Mouse (Mus musculus) embryo, embryonic 10 days (tissue): ENCODE measurements around the gene Heatr5a.
A peak's percentile ranks its signal among the peaks of the same experiment; 100 is the strongest.

Experiments
- DNase-seq: peaks from one replicate; pipeline ENCODE4 v3.0.0-alpha.2; 2015; ENCODE audit warnings: low spot score

The Heatr5a gene

GRCm38 (mm10) chr12:51971070-51971664, at the start of gene Heatr5a:
Gene Heatr5a, minus strand, starts transcription at chr12:51971321.
- peak; percentile 95 for DNase-seq

GRCm38 (mm10) chr12:52014494-52015029, 43.4 kb upstream of the Heatr5a start:
- no peak for DNase-seq

- no peak for DNase-seq
Observed at GRCm38 (mm10) chr12:52014044-52014443, 42.9 kb upstream of the Heatr5a start.

- DNase-seq: peak; percentile 58
Observed at GRCm38 (mm10) chr12:52013274-52013673, 42.2 kb upstream of the Heatr5a start.

DNA sequence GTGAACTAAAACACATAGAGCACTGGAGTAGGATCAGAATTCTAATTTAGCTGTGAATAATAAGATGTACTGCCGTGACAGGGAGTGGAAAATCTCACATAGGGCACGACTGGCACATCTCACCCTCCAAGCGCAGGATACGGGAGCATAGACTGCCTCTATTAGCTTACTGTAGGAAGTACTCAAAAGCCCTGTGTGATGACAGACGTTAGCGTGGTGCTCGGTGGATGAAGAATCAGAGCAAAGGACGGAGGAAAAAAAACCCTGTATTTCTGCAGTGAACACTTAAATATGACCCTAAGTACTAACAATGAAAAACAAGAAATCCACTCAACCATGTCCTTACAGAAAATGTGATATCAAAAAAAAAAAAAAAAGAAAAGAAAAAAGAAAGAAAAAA, 41.0 kb upstream of the Heatr5a start:
- DNase-seq: no peak

GRCm38 (mm10) chr12:52010630-52010961, 39.5 kb upstream of the Heatr5a start:
- peak; percentile 74 for DNase-seq

DNA sequence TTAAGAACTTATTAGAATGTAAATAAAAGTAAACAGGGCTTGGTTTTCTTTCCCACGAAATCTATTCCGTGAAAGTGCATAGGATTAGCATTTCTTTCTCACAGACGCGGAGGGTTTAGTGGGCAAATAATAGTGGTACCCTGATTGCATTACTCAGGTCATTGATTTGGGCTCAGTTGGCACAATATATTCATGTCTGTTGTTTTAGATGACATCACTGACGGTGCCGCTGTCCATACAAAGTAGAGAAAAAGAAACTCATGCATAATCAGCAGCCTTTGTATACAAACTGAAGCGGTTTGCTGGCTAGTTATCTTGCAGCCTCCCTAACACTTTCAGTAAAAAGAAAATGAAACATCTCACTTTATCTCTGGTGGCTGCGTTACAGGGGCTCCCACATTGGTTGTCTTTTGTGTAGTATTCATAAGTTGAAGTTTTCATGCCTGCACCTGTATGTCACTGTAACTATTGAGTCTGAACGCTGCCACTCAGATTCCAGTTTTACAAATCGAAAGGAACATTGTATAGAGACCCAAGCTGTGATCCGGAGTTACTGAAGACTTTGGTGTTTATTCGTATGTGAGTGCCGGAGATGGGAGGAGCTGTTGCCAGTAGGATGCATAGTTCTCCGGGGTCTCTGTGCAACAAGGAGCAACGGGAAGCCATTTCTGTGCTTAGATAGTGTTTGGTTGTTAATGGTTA, 39.0 kb upstream of the Heatr5a start:
- no peak for DNase-seq

DNA sequence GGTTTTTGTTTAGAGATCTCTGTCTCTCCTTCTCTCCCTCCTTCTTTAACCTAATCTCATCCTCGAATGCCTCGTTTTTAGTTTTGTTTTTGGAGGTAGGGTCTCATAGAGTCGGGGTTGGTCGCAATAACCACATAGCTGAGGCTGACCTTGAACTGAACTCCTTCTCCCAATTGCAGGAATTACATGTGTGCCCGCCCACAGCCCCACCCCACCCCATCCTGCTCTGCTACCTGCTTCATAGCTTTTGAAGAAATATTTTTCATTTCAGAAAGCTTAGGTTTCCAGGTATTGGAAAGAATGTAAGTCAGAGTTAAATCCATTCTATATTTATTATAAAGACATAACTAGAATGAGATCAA, 35.5 kb upstream of the Heatr5a start:
- DNase-seq: no peak

DNA sequence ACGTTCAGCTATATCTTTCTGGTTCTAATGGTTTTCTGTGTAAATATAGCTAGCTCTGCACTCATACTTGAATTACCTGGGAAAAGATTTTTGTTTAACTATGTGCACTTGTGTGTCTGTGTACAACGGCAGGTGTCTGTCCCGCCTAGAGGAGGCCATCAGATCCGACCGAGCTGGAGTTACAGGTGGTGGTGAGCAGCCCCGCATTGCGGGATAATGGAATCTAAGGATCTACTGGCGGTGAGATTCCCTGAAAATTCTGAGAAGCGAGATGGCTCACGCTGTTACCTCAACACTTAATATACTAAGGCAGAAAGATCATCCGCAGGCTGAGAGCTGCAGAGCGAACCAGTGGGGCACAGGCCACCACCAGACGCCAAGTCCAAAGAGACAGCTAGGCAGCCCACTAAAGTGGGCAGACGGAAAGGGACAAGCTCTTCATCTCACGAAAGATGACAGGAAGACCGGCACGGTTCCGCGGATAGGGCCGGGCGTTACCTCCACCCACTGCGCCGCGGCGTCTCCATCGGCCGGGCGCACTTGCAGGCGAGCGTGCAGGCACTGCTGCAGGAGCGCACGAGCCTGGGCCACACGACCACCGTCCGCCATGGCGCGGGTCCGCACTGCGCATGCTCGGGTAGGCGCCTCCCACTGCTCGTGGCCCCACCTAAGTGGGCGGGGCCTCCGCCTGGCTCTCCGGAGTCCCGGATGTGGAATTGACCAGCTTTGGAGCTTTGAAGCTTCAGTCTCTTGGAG, 34.9 kb upstream of the Heatr5a start, which contains the start of gene Dtd2:
Gene Dtd2, minus strand, starts transcription at position 625 of the 756 bp plus-strand sequence.
- peak; percentile 95 for DNase-seq

DNA sequence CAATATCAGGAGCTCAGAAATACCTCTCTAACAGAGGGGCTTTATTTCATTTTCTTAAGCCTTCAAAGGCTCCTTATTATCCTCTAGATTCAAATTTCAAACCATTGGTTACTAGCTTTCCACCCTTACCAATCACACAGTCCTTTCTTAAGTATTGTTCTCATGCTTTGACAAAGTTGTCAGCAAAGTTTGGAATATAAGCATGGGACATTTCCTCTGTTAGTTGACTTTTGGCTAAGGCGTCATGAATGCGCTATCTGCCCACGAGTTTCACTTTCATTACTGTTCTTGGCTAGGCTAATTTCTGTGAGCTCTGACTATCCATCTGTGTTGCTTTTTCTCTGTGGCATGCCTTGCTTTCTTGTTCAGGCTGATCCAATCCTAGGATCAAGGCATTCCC, 31.6 kb upstream of the Heatr5a start:
- DNase-seq: no peak

- DNase-seq: peak; percentile 82
Observed at GRCm38 (mm10) chr12:52001544-52001943, 30.4 kb upstream of the Heatr5a start.

GRCm38 (mm10) chr12:51998366-51998932, 27.3 kb upstream of the Heatr5a start:
- no peak for DNase-seq

GRCm38 (mm10) chr12:51995738-51996536, 24.8 kb upstream of the Heatr5a start:
- no peak for DNase-seq

- DNase-seq: no peak
Observed at GRCm38 (mm10) chr12:51990629-51991028, 19.5 kb upstream of the Heatr5a start.

DNA sequence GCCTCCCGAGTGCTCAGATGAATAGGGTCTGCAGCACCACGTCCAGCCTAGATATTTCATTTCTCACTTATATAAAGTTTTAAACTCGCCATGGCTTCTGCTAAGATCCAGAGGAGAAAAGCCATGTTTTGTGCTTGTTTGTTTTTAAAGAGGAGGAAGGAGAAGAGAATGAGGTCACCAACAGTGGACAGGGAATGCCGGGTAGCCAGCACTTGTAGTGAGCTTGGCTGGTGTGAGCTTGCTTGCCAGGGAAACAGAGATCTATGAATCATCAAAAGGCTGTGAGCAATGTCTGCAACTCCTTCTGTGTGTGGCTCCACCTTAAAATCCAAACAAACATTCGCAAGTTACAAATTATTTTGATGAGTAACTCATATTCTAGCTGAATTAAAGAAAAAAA, 17.4 kb upstream of the Heatr5a start:
- DNase-seq: no peak

- DNase-seq: no peak
Observed at GRCm38 (mm10) chr12:51985826-51986225, 14.7 kb upstream of the Heatr5a start.

- no peak for DNase-seq
Observed at GRCm38 (mm10) chr12:51985163-51985748, 14.1 kb upstream of the Heatr5a start.

DNA sequence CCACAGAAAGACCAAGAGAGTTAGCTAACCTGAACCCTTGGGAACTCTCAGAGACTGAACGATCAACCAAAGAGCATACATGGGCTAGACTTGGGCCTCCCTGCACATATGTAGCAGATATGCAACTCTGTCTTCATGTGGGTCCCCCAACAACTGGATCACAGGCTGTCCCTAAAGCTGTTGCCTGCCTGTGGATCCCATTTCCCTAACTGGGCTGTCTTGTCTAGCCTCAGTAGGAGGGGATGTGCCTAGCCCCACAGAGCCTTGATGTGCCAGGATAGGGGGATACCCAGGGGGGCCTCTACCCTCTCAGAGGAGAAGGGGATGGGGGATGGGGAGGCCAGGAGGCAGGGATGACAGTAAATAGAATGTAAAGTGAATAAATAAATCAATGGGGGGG, 12.5 kb upstream of the Heatr5a start:
- DNase-seq: no peak

- no peak for DNase-seq
Observed at GRCm38 (mm10) chr12:51976531-51976930, 5.4 kb upstream of the Heatr5a start.

- DNase-seq: no peak
Observed at GRCm38 (mm10) chr12:51974381-51974780, 3.3 kb upstream of the Heatr5a start.
